Mouse (Mus musculus): ENCODE results near the gene Slc3a1.

Slc3a1 gene

GRCm38 (mm10) chr17:85038311-85038710, 10.1 kb downstream of the Slc3a1 start:
- no peak for DNase-seq

- DNase-seq, result no peak
Observed at GRCm38 (mm10) chr17:85038761-85039160, 10.6 kb downstream of the Slc3a1 start.

GRCm38 (mm10) chr17:85040913-85041312, 12.7 kb downstream of the Slc3a1 start:
- DNase-seq, result no peak

- no peak for DNase-seq
Observed at GRCm38 (mm10) chr17:85042419-85042818, 14.2 kb downstream of the Slc3a1 start.

- no peak for DNase-seq
Observed at GRCm38 (mm10) chr17:85043404-85043816, 15.2 kb downstream of the Slc3a1 start.

DNA sequence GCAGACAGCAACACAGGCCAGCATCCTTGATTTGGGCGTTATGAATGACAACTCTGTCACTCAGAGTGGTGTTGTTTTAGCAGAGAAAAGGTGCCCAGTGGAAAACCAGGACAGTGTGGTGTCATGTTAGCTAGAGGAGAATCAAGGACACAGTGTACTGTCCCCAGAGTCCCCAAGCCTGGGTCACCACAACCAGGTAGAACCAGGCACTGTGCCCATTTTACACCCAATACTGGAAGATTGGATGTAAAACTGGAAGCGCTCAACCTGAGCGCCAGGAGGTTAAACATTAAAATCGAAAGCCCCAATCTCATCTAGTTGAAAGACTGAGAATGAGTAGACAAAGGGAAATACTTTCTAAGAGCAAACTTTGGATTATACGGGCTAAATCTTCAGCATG, 16.3 kb downstream of the Slc3a1 start:
- no peak for DNase-seq

DNA sequence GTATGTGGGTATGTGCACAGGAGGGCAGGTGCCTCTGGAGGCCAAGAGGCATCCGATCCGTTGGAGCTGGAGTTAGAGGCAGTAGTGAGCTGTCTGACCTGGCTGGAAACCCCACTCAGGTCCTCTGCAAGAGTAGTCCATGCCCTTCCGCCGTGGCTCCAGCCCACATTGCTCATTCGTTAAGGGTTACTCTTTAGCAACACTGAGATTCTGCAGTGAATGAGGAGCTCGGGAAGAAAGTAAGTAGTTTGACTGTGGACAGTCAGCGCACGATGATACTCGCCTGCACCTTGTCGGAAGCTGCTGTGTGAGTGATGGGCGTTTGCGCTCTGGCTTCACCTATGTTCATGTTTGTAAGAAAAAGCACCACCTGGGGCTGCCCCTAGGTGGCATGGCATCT, 17.0 kb downstream of the Slc3a1 start:
- no peak for DNase-seq

- no peak for DNase-seq
Observed at GRCm38 (mm10) chr17:85048379-85048778, 20.2 kb downstream of the Slc3a1 start.

DNA sequence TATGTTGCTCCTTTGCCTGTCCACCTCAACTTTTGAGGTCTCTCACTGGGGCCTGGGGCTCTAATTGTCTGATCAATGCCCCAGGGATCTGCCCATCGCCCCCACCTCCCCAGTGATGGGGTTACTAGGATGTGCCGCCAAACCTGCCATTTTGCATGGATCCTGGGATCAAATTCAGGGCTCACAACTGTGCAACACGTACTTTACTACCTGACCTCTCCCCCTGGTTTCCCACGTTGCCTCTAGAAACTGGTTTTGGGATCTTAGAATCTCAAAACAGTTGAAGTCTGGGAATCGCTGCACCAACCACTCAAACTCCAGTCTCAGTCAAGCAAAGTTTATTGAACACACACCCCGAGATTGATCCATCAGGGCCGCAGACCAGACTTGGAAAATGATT, 30.1 kb downstream of the Slc3a1 start:
- DNase-seq, result no peak

DNA sequence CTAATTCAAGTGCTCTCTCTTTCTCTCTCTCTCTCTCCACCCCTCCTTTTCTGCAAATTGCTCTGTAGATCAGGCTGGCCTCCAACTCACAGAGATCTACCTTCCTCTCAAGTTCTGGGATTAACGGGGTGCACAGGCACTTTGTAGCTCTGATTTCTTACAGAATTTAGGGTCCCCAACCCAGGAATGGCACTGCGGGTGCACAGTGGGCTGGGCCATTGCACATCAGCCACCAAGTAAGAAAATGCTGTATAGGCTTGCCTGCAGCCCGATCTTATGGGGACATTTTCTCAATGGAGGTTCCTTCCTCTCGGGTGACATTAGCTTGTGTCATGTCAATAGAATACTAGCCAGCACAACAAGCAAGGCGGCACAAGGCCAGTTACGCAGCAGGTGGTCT, 31.0 kb downstream of the Slc3a1 start:
- no peak for DNase-seq

- no peak for DNase-seq
Observed at GRCm38 (mm10) chr17:85063560-85063959, 35.4 kb downstream of the Slc3a1 start.

DNA sequence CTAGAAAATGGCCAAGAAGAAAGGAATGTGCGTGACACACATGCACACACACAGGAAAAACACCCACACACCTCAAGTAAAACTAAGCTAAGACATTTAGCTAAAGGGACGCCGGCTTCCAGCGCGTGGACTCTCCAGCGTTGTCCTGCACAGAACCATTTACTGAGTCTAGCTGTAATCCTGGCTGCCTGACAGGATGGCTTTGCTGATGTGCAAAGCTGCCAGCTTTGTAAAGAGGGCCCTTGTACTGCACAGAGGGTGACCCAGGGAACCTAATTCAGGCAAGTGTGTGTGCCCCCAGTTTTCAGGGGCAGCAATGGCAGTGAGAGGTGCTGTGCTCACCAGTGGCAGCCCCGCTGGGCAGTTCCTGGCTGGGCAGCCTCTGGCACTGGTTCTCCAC, 39.2 kb downstream of the Slc3a1 start:
- no peak for DNase-seq

GRCm38 (mm10) chr17:85070658-85071057, 42.5 kb downstream of the Slc3a1 start:
- DNase-seq, result no peak

GRCm38 (mm10) chr17:85071088-85071775, 43.1 kb downstream of the Slc3a1 start:
- no peak for DNase-seq

GRCm38 (mm10) chr17:85072383-85072782, 44.2 kb downstream of the Slc3a1 start:
- no peak for DNase-seq

GRCm38 (mm10) chr17:85073214-85073613, 45.0 kb downstream of the Slc3a1 start:
- no peak for DNase-seq

- no peak for DNase-seq
Observed at GRCm38 (mm10) chr17:85074083-85074482, 45.9 kb downstream of the Slc3a1 start.

GRCm38 (mm10) chr17:85079276-85079675, 51.1 kb downstream of the Slc3a1 start:
- DNase-seq, result no peak

GRCm38 (mm10) chr17:85080781-85081180, 52.6 kb downstream of the Slc3a1 start:
- DNase-seq, result no peak

DNA sequence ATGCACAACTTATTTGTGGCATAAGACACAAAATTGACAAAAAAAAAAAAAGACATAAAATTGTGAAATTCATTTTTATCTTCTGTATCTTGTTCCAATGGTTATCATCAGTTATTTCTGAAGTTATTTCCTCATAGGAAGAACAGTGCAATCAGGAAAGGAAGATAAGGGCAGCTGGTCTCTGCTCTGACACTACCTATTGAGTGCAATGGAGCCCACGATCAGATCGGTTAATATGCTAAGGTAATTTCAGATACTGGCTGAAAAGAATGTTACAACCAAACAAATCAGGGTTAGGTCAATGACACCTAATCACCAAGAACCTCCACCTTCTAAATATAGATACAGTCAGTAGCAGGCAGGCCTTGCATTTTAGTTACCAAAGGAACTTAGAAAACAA, 57.2 kb downstream of the Slc3a1 start:
- DNase-seq, result no peak

DNA sequence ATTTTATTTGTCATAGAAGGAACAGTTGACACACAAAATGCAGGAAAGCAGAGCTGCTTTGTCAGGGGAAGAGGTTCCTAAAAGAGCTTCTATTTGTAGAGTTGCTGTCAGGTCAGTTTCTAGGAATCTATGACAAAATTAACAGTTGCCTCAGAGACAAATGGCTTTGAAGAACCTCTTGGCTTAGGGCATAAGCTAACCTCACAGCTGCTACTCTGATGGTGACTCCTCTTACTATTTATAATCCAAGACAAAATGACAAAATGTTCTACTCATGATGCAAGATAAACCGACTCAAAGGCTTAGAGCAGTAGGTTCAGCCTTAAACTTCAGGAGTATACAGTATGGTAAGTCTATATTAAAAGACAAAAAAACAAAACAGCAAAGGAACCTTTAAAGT, 58.3 kb downstream of the Slc3a1 start:
- DNase-seq, result no peak

- no peak for DNase-seq
Observed at GRCm38 (mm10) chr17:85087591-85087990, 59.4 kb downstream of the Slc3a1 start.

DNA sequence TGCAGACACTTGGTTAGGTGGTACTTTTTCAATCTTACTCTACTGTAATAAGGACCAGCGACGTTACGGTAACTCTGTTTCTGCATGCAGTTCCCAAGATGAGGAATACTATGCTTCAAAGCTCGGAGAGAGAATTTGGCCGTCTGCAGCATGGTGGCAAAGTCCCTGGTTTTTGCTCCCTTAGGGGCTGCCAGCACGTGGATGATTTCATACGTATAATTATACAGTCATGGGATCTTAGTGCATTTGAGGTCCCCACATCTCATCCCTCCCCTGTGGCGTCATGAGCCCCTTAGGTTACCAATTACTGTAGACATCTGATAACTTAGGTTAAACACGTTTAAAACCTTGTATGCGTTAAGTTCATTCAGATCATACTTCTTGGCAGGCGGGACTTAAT, 60.2 kb downstream of the Slc3a1 start:
- DNase-seq, result no peak

DNA sequence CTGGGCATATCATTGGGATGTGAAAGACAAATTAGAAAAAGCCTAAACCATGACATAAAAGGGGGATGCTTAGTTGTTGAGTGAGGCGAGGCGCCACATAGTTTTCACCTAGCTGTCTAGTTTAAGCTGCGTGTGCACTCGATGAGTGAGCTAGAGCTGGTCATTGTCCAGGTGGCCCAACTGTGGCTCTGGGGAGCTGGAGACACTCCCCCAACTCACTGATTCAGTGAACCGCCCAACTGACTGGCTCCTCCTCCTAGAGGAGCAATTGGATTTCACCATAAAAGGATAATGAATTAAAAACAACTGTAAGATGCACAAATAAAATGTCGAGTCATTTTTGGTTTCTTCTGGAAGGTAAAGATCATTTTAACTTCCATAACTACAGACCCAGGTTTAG, 60.8 kb downstream of the Slc3a1 start:
- DNase-seq, result peak in 1 of 2 experiments; percentile 8

DNA sequence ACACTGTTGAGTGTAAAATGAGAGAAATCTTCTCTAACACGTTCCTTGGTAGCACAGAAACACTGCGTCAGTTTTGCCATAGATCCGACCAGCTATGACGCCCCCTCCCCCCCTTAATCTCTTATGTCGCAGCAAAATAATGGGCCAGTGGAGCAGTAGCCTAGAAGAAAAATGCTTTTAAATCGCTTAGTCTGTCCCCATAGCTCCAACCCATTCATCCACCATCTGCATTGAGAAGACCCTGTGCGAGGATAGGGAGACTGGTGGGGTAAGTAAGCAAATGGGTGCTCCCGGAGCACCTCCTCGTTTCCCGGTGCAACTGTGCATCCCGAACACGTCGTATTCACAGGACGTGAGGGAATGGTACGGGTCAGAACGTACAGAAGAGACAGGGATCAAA, 61.4 kb downstream of the Slc3a1 start:
- DNase-seq, result no peak

Measured in lung, adult 18-20 months (tissue).